Mouse (Mus musculus): ENCODE data around the gene Cbarp.

DNA sequence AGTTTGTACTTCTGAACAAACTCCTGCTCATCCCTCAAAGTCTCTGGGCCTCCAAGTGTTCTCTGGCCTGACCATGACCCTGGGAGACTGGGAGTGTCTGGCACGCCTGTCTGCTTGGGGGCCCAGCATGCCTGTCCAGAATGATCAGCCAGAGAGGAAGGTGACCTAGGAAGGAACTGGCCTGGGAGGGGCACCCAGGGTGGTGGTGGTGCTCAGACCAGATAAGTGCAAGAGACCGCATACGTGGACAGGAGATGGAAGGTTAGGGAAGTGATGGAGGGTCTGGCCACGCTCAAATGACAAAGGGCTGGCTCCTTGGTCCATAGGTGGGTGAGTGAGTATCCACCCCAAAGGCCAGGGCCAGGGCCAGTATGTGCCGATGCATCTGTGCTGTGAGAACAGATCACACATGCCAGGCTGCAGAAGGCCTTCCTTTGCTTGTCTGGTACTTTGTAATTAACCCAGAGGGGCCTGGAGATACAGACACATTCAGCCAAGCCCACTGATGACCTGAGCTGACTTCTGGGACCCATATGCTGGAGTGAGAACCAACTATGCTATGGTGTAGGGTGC is 6.6 kb upstream of the Cbarp start:
- TF ChIP-seq POLR2A (IDR thresholded peaks at IDR 0.05; ENCODE audit: control insufficient read depth, low read depth, low read length) (no peak), CTCF (IDR thresholded peaks at IDR 0.05; ENCODE audit: control insufficient read depth, insufficient read depth, insufficient replicate concordance, low read depth, low read length) (no peak)

All from testis, adult 2 months (tissue).